In the genomic region with DNA sequence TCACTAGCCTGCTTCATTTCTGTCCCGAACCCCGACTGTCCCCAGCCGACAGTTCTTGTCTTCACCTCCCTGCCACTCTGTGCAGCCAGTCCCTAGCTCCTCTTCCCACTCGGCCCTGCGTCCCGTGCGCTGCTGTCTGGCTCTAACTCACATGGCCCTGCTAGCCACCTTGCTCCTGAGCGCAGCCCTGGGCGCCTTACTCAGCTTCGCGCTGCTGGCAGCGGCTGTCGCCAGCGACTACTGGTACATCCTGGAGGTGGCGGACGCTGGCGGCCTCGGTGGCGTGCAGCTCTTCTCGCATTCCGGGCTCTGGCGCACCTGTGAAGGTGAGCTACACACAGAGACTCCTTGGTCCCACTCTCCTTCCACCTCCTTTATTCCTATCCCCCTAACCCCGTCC, we compare ENCODE assay signal across 10 mouse cellular contexts. TPM values are rescaled to one million over a fixed set of nuclear protein-coding genes. Genes with fewer than 3 reads are reported as not detected.
DNase-seq lines count a peak whose midpoint lies in the region; ATAC-seq lines count a peak whose summit lies in the region.
"Had no signal": no experiment of that assay in that cellular context is flagged by ENCODE, and none has a peak within 500 bp of the region (broad histone marks: within the 10 kb centered on the region; RNA-seq: fewer than 3 reads in every experiment).

Tmem235 (plus strand) TSS at position 152 of the 400 bp plus-strand sequence.

- WGBS in kidney, embryonic 16.5 days: 1% methylated on average over 23 of the region's 23 CpGs
- WGBS in embryonic facial prominence, embryonic 10.5 days: 4% methylated on average over 23 of the region's 23 CpGs
- WGBS in forebrain, embryonic 16.5 days: 4% methylated on average over 23 of the region's 23 CpGs

- H3K9ac ChIP-seq in kidney, embryonic 16.5 days (replicated peaks; ENCODE audit: low read length): no peak within 1 kb of the TSS; the same call in 1 of the 2 replicates
- 0 out of 2 replicates have a peak within 1 kb of the TSS, but pooled peaks have one; percentile 13 for H3K9ac ChIP-seq in forebrain, embryonic 16.5 days (replicated peaks; ENCODE audit: low read depth, low read length)
- H3K9ac ChIP-seq: limb, embryonic 15.5 days had no signal

- H3K4me3 ChIP-seq in kidney, embryonic 16.5 days (ENCODE audit: low read length): peak within 1 kb of the TSS; percentile 16; the same call in 1 of the 2 replicates
- H3K4me3 ChIP-seq in embryonic facial prominence, embryonic 10.5 days: peak within 1 kb of the TSS; percentile 40
- H3K4me3 ChIP-seq in forebrain, embryonic 16.5 days (replicated peaks; ENCODE audit: low read length): no peak within 1 kb of the TSS
- H3K4me3 ChIP-seq: erythroblast, embryonic 14.5 days; limb, embryonic 15.5 days had no signal

- peaks cover 20% of the 10 kb centered on the region for H3K4me1 ChIP-seq in kidney, embryonic 16.5 days (ENCODE audit: insufficient read depth, low read length)
- peaks cover 49% of the 10 kb centered on the region for H3K4me1 ChIP-seq in embryonic facial prominence, embryonic 10.5 days
- H3K4me1 ChIP-seq in forebrain, embryonic 16.5 days (replicated peaks; ENCODE audit: control insufficient read depth, insufficient read depth, low read length): peaks cover 4% of the 10 kb centered on the region; the same call in 1 of the 2 replicates

- no peak within 1 kb of the TSS for H3K27ac ChIP-seq in kidney, embryonic 16.5 days (ENCODE audit: low read length)
- H3K27ac ChIP-seq in embryonic facial prominence, embryonic 10.5 days (replicated peaks): 0 out of 2 replicates have a peak within 1 kb of the TSS, but pooled peaks have one; percentile 5
- H3K27ac ChIP-seq in forebrain, embryonic 16.5 days (ENCODE audit: low read length): no peak within 1 kb of the TSS
- H3K27ac ChIP-seq: limb, embryonic 15.5 days had no signal

- peaks cover 18% of the 10 kb centered on the region for H3K27me3 ChIP-seq in kidney, embryonic 16.5 days (ENCODE audit: insufficient read depth, low read length)
- H3K27me3 ChIP-seq in embryonic facial prominence, embryonic 10.5 days (replicated peaks; ENCODE audit: low read depth, poor library complexity, severe bottlenecking): peaks cover 74% of the 10 kb centered on the region
- peaks cover 14% of the 10 kb centered on the region for H3K27me3 ChIP-seq in forebrain, embryonic 16.5 days (replicated peaks; ENCODE audit: control insufficient read depth, insufficient read depth, low read length)

- ATAC-seq in kidney, embryonic 16.5 days (ENCODE audit: low FRiP score, low TSS enrichment): no peak; the same call in 1 of the 2 replicates
- ATAC-seq in forebrain, embryonic 16.5 days: no peak
- ATAC-seq in megakaryocyte-erythroid progenitor cell, adult 5-6 weeks (replicated peaks; ENCODE audit: low FRiP score, low TSS enrichment, poor library complexity, severe bottlenecking): peak; percentile 25; the same call in 1 of the 2 replicates

- H3K4me2 ChIP-seq in kidney, embryonic 16.5 days (replicated peaks; ENCODE audit: low read depth, low read length): peak within 1 kb of the TSS; percentile 40
- H3K4me2 ChIP-seq in forebrain, embryonic 16.5 days (ENCODE audit: low read length): no peak within 1 kb of the TSS
- H3K4me2 ChIP-seq: limb, embryonic 15.5 days had no signal

- no peaks in the 10 kb centered on the region for H3K9me3 ChIP-seq in kidney, embryonic 16.5 days (ENCODE audit: low read length)
- no peaks in the 10 kb centered on the region for H3K9me3 ChIP-seq in embryonic facial prominence, embryonic 10.5 days
- H3K9me3 ChIP-seq in forebrain, embryonic 16.5 days (ENCODE audit: control insufficient read depth, low read length): no peaks in the 10 kb centered on the region
- H3K9me3 ChIP-seq: limb, embryonic 15.5 days had no signal

- H3K36me3 ChIP-seq in kidney, embryonic 16.5 days (ENCODE audit: insufficient read depth, low read length): peaks cover 19% of the 10 kb centered on the region
- peaks cover 32% of the 10 kb centered on the region for H3K36me3 ChIP-seq in embryonic facial prominence, embryonic 10.5 days (replicated peaks)
- H3K36me3 ChIP-seq in forebrain, embryonic 16.5 days (ENCODE audit: control insufficient read depth, insufficient read depth): no peaks in the 10 kb centered on the region

- no peak for DNase-seq in kidney, postnatal 36 days
- DNase-seq in embryonic facial prominence, embryonic 10.5 days (ENCODE audit: low spot score): no peak
- no peak for DNase-seq in cerebellum, adult 9-11 months
- no peak for DNase-seq in layer of hippocampus, postnatal 36 days
- DNase-seq: heart, postnatal 10 days had no signal

RNA-seq across cellular contexts. Expression of gene Tmem235, which starts in this region (rescaled TPM):
- not detected in 2 replicates for polyA plus RNA-seq in kidney, embryonic 16.5 days (2015; fragmentation: Nextera tagmentation; extraction: Ambion mirVana)
- 0.10 TPM in 1 of 2 replicates, not detected in the other for polyA plus RNA-seq in embryonic facial prominence, embryonic 10.5 days (2016; fragmentation: Nextera tagmentation; extraction: Ambion mirVana)
- not detected in 2 replicates for polyA plus RNA-seq in forebrain, embryonic 16.5 days (2015; fragmentation: Nextera tagmentation; extraction: Ambion mirVana)
- not detected in 2 replicates for total RNA-seq in megakaryocyte-erythroid progenitor cell, adult 5-6 weeks (2014; fragmentation: Nextera tagmentation)
- total RNA-seq in megakaryocyte-erythroid progenitor cell, adult 5-6 weeks (2017): not detected in 2 replicates
- under 1 TPM in 1 of 2 experiments, not detected in 1; 0.33 TPM for total RNA-seq in layer of hippocampus, postnatal 36 days (2021)
- total RNA-seq: heart, postnatal 10 days had no signal
- polyA plus RNA-seq: erythroblast, embryonic 14.5 days; limb, embryonic 15.5 days had no signal

Comparison
In these comparisons a context has a peak if more than half of its experiments do, and no peak if none do; other contexts are left out.
1. Peak in ATAC-seq in megakaryocyte-erythroid progenitor cell, adult 5-6 weeks; RNA of the gene not detected or under 1 TPM.